Mouse (Mus musculus): ENCODE data around the gene Cmc1. TPM values are rescaled to one million over a fixed set of nuclear protein-coding genes. Genes with fewer than 3 reads are reported as not detected.
"Not testable (repeated sequence)": the region's sequence is repeated elsewhere in the genome, so short reads cannot be mapped to it uniquely, and the experiment has no call there.

Cmc1 gene
- total RNA-seq, 2 experiments from 2014 or later = 32.8 to 40.3 TPM

DNA sequence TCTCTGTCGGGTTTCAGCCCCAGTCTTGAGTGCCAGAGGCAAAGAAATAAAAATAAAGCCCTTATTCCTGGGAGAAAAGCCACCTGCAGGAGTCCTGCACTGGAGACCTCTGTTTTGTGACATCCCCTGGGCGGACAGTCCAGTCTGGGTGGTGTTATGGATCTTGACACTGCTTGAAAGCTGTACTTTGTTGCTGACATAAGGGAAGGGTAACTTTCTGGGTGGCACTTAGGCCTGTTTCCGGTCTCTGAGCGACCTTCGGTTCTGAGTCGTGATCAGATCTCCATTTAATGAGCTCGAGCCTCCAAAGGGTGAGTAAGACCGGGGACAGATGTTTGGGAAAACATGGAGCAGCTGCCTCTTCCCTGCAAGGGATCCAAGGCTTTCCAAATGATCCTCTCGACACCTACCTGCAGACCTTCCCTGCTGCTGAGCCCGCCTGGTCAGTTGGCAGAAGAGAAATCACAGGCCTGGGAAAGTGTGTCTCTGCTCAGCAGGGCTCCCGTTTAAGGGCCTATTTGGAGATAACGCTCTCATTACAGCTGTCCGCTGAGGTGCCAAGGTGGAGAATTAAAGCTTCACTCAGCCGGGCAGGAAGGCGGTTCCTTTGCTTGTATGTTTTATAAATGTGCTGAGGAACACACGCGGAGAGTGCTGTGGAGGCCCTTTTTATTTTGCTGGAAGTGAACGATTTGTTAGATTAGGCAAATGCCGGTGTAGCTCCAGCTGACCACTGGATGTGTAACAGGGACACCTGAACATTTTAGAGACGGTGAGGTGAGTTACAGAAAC, 648 bp upstream of the Cmc1 start:
- DNase-seq (ENCODE audit: low spot score in 2 of 2) = no peak

DNA sequence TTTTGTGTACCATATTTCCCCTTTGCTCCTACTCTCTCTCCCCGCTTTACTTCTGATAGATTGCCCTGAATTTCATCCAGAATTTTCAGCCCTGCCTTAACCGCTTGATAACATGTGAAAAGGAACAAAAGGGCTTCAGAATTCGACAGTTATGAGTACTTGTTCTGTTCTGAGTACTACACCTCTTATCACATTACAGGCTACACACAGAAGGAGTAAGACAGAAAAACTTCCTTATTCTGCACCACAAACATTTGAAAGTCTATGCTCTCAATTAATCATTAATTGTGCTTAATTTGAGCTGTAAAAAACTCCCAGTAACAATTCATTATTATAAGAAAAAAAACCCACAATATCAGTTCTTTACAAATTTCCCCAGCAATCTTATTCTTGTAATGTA, 9.6 kb downstream of the Cmc1 start:
- DNase-seq (ENCODE audit: low spot score in 2 of 2) = not testable (repeated sequence)

DNA sequence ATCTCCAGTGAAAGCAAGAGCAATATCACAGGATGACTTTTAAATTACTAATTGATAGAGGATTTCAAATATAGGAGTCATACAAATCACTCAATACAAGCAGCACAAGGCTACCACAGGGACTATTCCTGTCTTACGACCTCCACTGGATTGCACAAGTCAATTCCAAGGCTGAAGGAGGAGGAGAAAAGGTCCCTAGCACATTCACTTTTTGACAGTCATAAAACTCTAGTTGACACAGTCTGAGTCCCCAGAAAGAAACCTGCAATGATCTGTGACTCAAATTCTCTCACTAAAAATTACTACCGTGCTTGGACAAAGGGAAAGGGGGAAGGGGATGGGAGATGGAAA, 39.6 kb downstream of the Cmc1 start:
- DNase-seq (ENCODE audit: low spot score in 2 of 2) = no peak

DNA sequence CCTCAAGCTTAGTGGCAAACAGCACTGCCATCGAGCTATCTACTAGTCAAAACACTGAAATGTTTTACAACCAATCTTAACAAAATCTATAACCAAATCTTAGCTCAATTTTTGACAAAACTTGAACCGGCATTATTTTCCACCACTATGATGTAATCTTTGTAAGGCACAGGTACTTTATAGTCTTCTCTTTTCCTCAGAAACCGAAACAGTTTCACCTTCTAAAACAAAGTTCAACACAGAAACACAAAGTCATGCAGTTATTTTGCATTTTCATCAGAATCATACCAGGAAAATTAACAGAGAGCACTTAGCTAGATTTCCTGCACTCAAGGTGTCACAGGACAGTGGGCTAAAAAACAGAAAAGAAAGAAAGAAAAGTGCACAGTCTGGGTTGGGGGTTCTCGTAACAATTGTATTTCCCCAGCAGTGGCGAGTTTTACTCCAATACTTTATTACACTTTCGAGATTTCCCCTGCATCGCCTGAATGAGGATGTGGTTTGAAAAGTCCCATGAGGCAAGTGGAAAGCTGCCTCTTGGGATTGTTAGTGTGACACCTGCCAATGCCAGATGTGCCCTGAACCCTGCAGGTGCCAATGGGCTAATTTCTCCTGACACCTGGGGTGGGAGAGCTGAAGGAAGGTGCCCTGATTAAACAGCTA, 40.1 kb downstream of the Cmc1 start:
- DNase-seq (ENCODE audit: low spot score in 2 of 2) = no peak

DNA sequence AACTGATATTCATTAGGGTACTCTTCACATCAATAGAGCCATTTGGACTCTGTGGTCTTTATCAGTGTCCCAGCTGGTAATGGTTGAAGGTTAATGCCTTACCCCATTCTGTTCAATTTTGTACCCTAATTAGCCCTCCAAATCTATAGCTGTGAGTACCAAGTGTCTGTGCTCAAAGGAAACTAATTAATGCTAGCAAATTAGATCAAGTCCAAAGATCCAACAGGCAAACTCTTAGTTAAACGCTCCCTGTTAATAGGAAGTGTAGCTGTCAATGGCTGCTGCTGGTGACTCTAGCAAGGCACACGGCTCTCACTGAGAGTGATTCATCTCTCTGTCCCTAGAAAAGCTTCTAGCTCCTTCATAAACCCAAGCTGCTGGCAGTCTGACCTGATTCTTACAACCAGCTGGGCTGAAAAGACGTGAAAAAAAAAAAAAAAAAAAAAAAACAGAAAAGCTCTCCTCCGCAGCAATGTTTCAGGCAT, 41.4 kb downstream of the Cmc1 start:
- no peak for DNase-seq (ENCODE audit: low spot score in 2 of 2)

DNA sequence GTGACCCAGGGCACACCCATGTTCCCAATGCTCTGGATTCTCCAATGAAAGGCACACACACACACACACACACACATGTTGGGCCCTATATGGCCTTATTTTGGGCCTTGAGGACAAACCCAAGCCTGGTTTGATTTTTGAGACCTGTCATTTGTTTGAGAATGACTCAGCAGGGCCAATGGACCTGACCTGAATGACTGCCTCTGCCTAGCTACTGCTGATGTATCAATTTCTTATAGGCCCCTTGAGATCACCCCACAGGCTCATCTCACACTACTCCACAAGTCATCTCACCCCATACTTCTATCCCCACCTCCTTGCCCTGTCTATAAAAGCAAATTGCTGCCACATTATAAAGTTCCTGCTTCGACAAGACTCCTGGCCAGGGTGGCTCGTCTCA, 48.2 kb downstream of the Cmc1 start:
- no peak for DNase-seq (ENCODE audit: low spot score in 2 of 2)

DNA sequence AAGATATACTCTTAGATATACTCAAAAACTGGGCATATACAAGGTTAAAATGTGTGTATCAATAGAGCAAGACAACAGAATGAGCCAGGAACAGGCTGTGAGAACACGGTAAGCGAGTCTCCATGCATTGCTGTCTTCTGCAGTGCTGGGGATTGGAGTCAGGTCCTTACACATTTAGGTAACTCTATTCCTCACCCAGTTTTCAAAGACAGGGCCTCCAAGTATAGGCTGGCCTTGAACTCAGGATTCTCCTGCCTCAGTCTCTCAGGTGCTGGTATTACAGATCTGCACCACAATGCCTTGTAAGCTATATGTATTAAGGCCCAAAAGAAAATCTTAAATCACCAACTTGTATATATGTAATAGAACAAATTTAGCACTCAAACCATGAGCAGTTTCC, 49.5 kb downstream of the Cmc1 start:
- DNase-seq (ENCODE audit: low spot score in 2 of 2) = no peak

DNA sequence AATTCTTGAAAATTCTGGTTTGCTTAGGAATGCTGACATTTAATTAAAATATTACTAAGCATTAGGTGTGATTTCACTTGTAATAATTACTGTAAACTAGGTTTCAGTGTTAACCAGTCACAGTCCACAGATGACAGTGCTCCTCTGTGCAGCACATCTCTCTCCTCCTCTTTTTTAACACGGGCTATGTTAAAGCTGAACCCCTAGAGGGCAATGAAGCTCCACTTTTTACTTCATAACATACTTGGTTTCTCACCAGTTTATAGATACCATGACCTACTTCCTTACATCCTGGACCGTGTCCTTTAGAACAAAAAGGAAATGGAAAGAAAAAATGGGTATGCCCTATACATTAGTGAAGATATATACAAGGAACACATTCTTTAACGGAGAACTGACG, 50.6 kb downstream of the Cmc1 start:
- DNase-seq (ENCODE audit: low spot score in 2 of 2) = no peak

DNA sequence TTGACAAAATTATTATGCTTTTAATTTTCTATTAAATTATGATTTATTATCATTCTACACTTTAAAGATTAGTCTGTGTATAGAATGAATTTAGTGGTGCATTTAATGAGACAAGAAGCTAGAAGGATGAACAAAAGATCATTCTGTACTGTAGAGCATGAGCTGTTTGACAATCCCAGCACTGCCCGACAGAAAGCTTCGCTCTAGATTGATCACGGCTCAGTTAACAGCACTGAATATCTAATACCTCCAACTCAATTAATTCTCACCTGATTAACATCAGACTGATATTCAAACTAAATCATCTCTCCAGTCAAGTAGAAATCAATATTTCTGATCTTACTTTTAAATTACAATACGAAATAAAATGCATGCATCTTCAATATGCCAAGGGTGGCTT, 66.1 kb downstream of the Cmc1 start:
- DNase-seq (ENCODE audit: low spot score in 2 of 2) = no peak

DNA sequence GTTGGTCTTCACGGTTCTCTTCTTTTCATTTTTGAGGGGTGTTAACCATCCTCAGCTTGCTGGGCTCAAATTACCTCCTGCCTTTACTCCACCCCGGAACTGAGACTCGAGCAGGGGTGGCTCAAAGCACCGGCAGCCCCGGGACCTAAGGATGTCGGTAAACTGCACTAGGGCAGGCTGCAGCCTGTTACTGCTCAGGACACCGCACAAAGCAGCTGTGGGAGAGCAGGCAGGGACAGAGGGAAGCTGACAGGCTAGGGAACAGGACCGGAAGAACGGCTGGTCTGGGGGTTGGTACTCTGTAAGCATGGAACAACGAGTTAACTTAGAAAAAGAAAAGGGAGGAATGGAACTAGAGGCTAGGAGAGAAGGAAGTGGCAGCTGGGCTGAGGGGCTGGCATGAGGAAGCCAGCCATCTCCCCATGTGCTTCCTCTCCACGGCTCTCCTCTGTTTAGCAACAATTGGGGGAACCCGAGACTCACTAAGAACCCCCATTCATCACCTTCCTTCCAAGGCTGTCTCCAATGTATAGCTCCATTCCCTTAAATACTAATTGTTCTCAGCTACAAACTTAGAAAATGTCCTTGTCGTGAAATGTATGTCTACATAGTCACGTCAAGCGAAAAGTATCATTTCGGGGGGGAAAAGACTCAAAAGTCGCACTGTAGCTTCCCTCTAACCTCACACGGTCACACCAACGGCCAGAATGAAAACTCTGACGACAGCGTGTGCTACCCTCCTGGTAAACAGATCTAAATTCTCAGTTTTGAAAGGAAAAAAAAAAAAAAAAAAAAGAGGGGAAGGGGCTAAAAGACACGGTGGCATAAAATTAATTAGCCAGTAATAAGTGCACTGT, 67.2 kb downstream of the Cmc1 start:
- no peak for DNase-seq (ENCODE audit: low spot score in 2 of 2)

DNA sequence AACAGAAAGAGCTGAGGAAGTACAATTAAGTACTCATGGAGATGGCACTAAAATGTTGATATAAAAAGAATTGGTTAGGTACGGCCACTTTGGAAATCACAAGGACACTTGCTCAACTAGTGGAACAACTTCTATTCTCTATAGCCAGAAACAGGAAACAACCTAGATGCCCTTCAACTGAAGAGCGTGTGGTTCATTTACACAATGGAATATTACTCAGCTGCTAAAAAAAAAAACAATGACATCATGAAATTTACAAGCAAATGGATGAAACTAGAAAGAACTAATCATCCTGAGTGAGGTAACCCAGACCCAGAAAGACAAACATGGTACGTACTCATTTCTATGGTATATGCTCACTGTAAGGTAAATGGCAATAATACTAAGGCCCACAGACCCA, 76.6 kb downstream of the Cmc1 start:
- DNase-seq (ENCODE audit: low spot score in 2 of 2) = no peak

DNA sequence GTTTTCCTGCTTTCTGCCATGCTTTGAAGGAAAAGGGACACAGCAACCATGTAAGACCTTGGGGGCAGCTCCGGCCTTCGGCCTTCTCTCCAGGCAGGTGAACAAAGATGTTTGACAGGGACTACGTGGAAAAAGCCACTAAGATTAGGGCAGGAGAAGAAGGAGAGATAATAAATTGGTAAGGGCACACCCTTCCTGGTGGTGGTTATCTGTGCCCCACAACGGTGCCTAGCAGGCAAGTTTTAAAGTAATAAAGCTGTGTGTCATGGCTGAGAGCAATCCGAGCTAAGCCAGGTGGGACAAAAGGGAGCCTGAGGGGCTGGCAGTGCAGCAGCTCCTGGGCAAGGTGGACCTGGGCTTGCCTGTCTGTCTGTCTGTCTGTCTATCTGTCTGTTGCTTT, 77.9 kb downstream of the Cmc1 start:
- DNase-seq (ENCODE audit: low spot score in 2 of 2) = no peak

DNA sequence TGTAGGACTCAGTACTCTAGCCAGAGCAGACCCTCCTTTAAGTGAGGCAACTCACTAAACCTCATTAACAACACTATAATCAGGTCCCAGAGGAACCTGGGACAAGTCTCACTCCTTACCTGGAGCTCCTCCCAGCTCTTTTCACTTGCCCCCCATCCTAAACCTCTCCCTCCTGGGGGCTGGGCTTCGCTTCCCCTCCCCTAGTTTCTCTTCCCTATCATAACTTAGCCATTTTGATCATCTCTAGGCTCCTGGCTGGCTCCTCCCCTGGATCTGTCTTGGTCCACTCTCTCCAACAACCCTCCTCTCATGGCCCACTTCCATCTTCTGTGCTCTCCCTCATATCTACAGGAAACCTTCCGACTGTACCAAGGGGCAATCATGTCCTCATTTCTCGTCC, 78.6 kb downstream of the Cmc1 start:
- no peak for DNase-seq (ENCODE audit: low spot score in 2 of 2)

DNA sequence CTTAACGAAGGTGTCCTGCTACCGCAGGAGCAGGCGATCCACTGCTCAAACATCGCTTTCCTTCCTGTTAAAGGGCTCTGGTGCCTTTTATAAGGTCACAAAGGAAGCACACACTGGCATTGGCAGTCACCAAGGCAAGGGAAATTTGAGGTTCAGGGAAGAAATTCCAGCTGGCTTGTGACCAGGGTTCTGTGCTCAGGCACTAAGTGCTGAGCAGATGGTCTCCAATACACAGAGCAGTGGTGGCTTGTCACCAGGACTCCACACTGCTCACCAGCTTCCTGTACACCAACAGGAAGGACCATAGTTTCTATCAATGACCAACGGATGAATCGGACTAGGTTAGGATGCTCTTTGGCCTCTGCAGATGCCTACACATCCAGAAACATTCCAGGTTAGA, 79.5 kb downstream of the Cmc1 start:
- no peak for DNase-seq (ENCODE audit: low spot score in 2 of 2)

DNA sequence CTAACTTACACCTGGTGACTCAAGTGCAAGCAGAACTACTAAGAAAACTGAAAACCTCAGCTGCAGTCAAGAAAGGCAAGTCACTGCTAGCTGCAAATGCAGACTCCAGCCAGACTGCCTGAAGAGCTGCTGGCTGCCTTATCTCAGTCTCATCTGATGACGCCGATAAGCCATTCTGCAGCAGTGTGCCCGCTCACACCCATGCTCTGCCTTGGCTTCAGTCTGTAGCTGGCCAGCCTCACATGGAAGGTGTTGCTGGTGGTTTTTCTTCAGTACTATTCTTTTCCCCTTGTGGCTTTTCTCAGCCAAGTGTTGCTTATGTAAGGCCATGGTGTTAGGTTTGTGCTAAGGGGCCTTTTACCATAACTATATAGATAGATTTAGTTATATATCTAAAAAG, 90.9 kb downstream of the Cmc1 start:
- no peak for DNase-seq (ENCODE audit: low spot score in 2 of 2)

DNA sequence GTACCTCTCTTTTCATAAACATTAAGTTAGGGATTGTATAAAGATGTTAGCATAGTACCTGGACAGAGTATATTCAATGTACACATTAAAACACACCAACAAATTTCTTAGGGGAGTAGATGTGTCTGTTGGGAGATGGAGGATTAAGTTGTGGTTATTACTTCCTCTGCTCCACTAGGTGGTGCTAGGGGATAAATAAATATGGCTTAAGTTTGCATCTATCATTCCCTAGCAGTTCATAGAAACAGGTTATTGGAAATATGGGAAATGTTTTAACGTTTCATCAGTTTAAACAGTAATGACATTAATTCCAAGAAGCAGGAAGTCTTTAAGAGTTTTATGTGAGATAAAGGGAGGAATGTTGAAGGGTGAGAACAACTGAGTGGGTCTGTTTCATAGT, 96.7 kb downstream of the Cmc1 start:
- no peak for DNase-seq (ENCODE audit: low spot score in 2 of 2)

DNA sequence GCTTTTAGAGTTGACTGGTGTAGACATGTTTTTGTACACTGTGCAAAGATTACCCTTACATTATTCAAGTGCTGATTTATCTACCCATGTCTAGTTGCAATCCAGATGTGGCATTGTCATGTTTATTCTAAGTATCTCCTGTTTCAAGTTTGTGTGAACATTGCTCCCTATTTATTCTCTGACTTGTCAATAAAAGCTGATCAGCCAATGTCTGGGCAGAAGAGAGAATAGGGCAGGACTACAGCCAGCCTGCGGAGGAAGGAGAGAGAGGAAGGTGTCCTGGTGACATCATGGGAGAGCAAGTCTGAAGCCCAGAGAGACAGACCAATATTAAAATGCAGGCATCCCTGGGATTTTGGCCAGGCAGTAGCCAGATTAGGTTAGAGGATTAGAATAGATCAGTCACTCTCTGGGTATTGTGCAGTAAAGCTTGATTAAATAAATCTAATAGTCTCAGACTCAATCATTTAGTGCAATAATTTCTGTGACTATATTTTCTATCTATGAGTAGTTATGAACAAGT, 104.9 kb downstream of the Cmc1 start:
- DNase-seq (ENCODE audit: low spot score in 2 of 2) = no peak

DNA sequence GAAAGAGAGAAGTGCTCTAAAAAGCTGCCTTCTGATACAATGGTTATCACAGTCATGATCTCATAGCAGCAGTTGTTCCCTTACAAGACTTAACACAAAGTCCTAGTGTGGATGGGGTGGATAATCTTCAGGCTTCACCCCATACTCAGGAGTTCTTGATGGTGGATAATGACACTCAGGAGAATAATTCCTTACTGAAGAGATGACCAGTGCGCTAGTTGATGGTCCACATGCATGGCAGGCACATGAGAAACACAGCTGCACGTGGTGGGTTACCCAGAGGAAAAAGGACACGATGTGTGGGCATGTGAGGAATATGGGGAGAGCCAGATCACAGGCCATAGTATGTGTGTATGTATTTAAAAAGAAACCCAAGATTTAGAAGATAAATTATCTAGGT, 106.4 kb downstream of the Cmc1 start:
- DNase-seq (ENCODE audit: low spot score in 2 of 2) = no peak

DNA sequence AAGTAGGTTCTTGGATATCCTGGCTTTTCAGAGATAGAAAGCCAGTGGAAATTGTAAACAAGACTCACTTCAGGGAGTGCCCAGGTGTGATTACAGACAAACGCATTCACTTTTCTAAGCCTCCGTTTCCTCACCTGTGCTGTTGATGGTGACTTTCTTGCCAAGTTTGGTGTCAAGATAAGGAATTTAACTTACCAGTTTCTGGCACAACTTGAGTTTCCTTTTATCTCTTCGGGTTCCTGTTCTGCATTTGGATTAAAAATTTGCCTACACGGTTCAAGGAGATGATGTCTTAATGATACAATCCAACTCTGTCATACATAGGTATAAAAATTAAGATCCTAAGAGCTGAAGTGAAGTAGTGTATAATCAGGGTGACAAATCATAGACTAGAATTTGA, 107.2 kb downstream of the Cmc1 start:
- DNase-seq (ENCODE audit: low spot score in 2 of 2) = no peak

DNA sequence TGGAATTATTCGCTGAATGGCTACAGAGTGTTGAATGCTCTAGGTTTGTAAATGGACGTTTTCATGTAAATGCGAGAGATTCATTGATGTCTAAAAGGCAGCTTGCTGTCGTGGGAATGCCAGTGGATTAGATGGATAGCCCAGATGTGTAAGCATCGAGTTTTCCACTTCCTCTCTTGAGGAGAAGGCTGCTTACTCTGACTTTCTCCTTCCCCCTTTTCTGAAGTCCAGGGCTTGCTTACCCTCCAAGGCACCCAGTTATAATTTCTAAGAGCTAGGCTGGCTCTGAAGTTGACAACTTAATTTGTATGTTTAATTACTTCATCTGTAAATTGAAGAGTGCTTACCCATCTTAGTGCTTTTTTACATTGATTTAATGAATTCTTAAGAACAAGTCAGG, 108.3 kb downstream of the Cmc1 start:
- DNase-seq (ENCODE audit: low spot score in 2 of 2) = no peak

DNA sequence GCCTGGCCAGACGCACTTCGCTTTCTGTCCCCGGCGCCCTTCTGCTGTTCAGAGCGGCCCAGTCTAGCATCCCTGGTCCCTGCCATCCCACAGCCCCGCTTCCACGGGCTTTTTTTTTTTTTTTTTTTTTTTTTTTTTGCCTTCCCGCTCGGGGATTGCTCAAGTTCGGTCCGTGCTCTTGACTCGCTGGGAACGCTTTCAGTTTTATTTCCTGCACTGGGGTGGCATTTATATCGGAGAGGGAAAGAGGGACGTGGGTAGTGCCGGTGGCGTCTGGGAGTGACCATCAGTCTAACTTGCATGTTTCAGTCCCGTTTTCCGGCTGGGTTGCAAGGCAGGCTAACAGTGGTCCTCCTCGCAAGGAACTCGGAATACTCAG, 109.0 kb downstream of the Cmc1 start:
- peak in 1 of 2 experiments; percentile 8 for DNase-seq (ENCODE audit: low spot score in 2 of 2)

Data from adrenal gland, postnatal 4 days (tissue).